Comparison of ENCODE assay signal across 12 mouse cellular contexts in the genomic region with DNA sequence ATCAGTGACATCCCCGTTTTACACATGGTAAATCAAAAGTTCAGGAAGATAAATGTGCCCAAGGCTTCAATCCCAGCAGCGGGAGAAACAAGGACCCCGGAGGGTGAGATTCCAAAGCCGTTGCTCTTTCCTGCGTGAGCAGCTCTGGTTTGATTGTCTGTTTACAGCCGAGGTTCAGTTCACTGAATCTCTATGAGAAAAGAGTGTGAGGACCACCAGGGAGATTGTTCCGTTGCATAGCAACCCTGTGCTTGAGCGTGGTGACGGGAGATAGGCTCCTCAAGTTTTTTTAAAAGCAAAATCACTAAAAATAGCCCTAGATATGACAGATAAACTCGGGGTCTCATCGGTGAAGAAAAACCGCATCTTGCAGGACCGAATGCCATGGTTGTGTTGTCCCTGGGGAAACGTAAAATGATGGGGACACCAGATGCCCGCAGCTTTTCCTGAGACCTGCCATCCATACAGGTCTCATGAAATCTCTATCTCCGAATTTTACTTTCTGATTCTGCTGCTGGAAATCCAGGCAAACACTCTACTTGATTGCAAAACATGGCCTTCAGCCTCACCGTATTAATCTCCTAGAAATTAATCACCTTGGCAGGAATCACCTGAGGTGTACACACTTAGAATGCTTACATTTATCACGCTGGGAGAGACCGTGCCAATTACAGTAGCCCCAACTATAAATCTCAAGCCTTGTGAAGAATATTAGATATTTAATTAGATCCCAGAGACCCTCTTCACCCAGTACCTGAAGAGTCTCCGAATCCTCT. TPM values are rescaled to one million over a fixed set of nuclear protein-coding genes. Genes with fewer than 3 reads are reported as not detected.
DNase-seq lines count a peak whose midpoint lies in the region; ATAC-seq lines count a peak whose summit lies in the region.
"Had no signal": no experiment of that assay in that cellular context is flagged by ENCODE, and none has a peak within 500 bp of the region (broad histone marks: within the 10 kb centered on the region; RNA-seq: fewer than 3 reads in every experiment).

No protein-coding gene starts in this region.

- H3K27me3 ChIP-seq in neural tube, embryonic 13.5 days = no peaks in the 10 kb centered on the region
- H3K27me3 ChIP-seq in forebrain, embryonic 13.5 days = no peaks in the 10 kb centered on the region
- H3K27me3 ChIP-seq in hindbrain, embryonic 15.5 days = no peaks in the 10 kb centered on the region

- peaks cover 21% of the 10 kb centered on the region for H3K4me1 ChIP-seq in neural tube, embryonic 13.5 days (replicated peaks)
- H3K4me1 ChIP-seq in forebrain, embryonic 13.5 days = no peaks in the 10 kb centered on the region; the same call in 1 of the 2 replicates
- H3K4me1 ChIP-seq in hindbrain, embryonic 15.5 days (replicated peaks) = peaks cover 19% of the 10 kb centered on the region

- peak overlapping the region; percentile 16 for H3K4me2 ChIP-seq in neural tube, embryonic 13.5 days
- H3K4me2 ChIP-seq in forebrain, embryonic 13.5 days = no peak overlapping the region
- H3K4me2 ChIP-seq in hindbrain, embryonic 15.5 days = peak overlapping the region; percentile 43

- H3K27ac ChIP-seq in neural tube, embryonic 13.5 days (replicated peaks) = peak overlapping the region; percentile 66
- H3K27ac ChIP-seq in forebrain, embryonic 13.5 days = peak overlapping the region; percentile 31
- peak overlapping the region; percentile 64 for H3K27ac ChIP-seq in hindbrain, embryonic 15.5 days (replicated peaks)
- H3K27ac ChIP-seq: macrophage had no signal

- 56% methylated on average over 20 of the region's 20 CpGs for WGBS in neural tube, embryonic 13.5 days
- 67% methylated on average over 20 of the region's 20 CpGs for WGBS in forebrain, embryonic 13.5 days
- WGBS in hindbrain, embryonic 15.5 days = 40% methylated on average over 20 of the region's 20 CpGs

- no peak for DNase-seq in neural tube, embryonic 10.5 days (ENCODE audit: extremely low spot score, low spot score)
- peak; percentile 47 for DNase-seq in retina, postnatal 1 day
- no peak for DNase-seq in frontal cortex, adult 2 months (ENCODE audit: extremely low spot score in 1 of 2, low spot score in 1 of 2)
- no peak for DNase-seq in spleen, postnatal 10 days (ENCODE audit: low spot score in 2 of 2)
- DNase-seq: cerebellum, adult 2 months; kidney, adult 9 months; lung, adult 2 months had no signal

- no peak overlapping the region for H3K9ac ChIP-seq in neural tube, embryonic 13.5 days
- H3K9ac ChIP-seq in forebrain, embryonic 13.5 days = no peak overlapping the region
- H3K9ac ChIP-seq in hindbrain, embryonic 15.5 days = no peak overlapping the region

- ATAC-seq in neural tube, embryonic 13.5 days (ENCODE audit: low read depth) = peak; percentile 87
- ATAC-seq in forebrain, embryonic 13.5 days = no peak
- ATAC-seq in hindbrain, embryonic 15.5 days (ENCODE audit: low FRiP score, low read depth) = peak; percentile 69; the same call in 1 of the 2 replicates
- ATAC-seq: activated CD4-positive, CD25-positive, alpha-beta regulatory T cell, adult 4 months had no signal

- no peak overlapping the region for H3K4me3 ChIP-seq in neural tube, embryonic 13.5 days
- H3K4me3 ChIP-seq in forebrain, embryonic 13.5 days = no peak overlapping the region
- no peak overlapping the region for H3K4me3 ChIP-seq in hindbrain, embryonic 15.5 days

- no peaks in the 10 kb centered on the region for H3K36me3 ChIP-seq in neural tube, embryonic 13.5 days
- no peaks in the 10 kb centered on the region for H3K36me3 ChIP-seq in forebrain, embryonic 13.5 days (ENCODE audit: poor library complexity, severe bottlenecking)
- no peaks in the 10 kb centered on the region for H3K36me3 ChIP-seq in hindbrain, embryonic 15.5 days

- no peaks in the 10 kb centered on the region for H3K9me3 ChIP-seq in neural tube, embryonic 13.5 days
- no peaks in the 10 kb centered on the region for H3K9me3 ChIP-seq in forebrain, embryonic 13.5 days (replicated peaks)
- no peaks in the 10 kb centered on the region for H3K9me3 ChIP-seq in hindbrain, embryonic 15.5 days

RNA-seq across cellular contexts. Expression of gene Nudt7, which starts 23.8 kb away (rescaled TPM):
- 8.5 and 8.9 TPM in 2 replicates for polyA plus RNA-seq in neural tube, embryonic 13.5 days (2015; fragmentation: Nextera tagmentation; extraction: Ambion mirVana)
- 4.9 and 7.6 TPM in 2 replicates for polyA plus RNA-seq in forebrain, embryonic 13.5 days (2015; fragmentation: Nextera tagmentation; extraction: Ambion mirVana)
- polyA plus RNA-seq in hindbrain, embryonic 15.5 days (2015; fragmentation: Nextera tagmentation; extraction: Ambion mirVana) = 5.5 and 7.5 TPM in 2 replicates
- polyA plus RNA-seq in frontal cortex, adult 2 months (2012; rRNA removed) = 8.3 and 9.7 TPM in 2 replicates
